Mouse (Mus musculus) lung, adult 2 months (tissue): ENCODE measurements at regions not wholly inside any gene's neighbourhood (a gene's known extent, or its start where the extent isn't known, plus 50 kb on each side); places are given as distances from the start of the nearest gene placed in this dataset.

Source experiments
- CTCF ChIP-seq: fragments of 200-500 bp; IDR thresholded peaks from 2 replicates; pipeline ENCODE4 v1.5.1; 2011; ENCODE audit warnings: mild to moderate bottlenecking, low read length, control low read depth; ENCODE audit not compliant: insufficient read depth
- POLR2A ChIP-seq: fragments of 200-500 bp; IDR thresholded peaks from 2 replicates; pipeline ENCODE4 v1.6.1; 2011; ENCODE audit warnings: low read depth, mild to moderate bottlenecking, control low read depth, low read length, borderline replicate concordance; ENCODE audit errors: extremely low read depth

DNA sequence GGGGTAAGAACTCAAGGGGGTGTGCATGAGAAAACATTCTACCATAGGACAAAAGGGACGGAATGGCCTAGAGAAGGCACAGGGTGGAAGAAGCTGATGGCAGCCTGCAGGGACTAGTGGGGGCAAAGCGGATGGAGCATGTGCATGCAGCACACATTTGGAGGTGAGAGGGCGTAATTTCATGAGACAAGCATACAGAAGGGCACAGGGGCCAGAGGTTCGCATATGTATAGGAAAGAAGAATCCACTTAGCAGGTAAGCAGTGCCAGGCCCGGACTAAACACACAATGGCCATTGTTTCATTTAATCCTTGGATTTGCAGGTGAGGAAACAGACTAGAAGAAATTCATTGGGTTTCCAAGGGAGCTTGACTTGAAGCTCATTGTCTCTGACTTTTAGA lies 130.3 kb upstream of the Nlrp1b start:
- TF ChIP-seq CTCF (no peak), POLR2A (no peak)
